Mouse (Mus musculus): ENCODE measurements at regions not wholly inside any gene's neighbourhood (a gene's known extent, or its start where the extent isn't known, plus 50 kb on each side); places are given as distances from the start of the nearest gene placed in this dataset.

DNA sequence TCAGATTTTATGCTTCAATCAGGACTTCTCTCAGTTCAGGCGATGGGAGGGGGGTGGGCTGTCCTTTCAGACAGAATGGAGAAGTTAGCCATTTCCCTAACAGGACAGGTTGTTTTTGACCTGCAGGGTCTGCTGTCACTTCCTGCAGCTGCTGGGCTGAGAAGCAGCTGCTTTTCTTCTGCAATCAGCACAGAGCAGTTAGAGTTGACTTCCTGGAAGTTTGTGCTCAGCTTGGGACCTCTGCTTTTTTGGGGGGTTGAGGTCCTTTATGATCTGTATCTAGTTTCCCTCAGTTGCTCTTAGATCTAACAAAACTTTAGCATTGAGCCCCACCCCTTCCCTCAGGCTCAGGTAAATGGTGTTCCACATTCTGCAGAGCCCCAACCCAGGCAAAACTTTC lies 656.5 kb downstream of the Tmem114 start:
- no peak for ATAC-seq (ENCODE audit: insufficient number of reproducible peaks, low FRiP score, low TSS enrichment, low read depth)
- Histone ChIP-seq H3K9me3 (replicated peaks) (no peaks in the 10 kb centered on the region), H3K4me3 (replicated peaks) (no peak overlapping the region), H3K36me3 (no peaks in the 10 kb centered on the region), H3K4me2 (replicated peaks) (no peak overlapping the region), H3K4me1 (no peaks in the 10 kb centered on the region), H3K27me3 (no peaks in the 10 kb centered on the region), H3K27ac (replicated peaks) (no peak overlapping the region), H3K9ac (no peak overlapping the region)
- WGBS: 44% methylated on average over 1 of the region's 1 CpGs

DNA sequence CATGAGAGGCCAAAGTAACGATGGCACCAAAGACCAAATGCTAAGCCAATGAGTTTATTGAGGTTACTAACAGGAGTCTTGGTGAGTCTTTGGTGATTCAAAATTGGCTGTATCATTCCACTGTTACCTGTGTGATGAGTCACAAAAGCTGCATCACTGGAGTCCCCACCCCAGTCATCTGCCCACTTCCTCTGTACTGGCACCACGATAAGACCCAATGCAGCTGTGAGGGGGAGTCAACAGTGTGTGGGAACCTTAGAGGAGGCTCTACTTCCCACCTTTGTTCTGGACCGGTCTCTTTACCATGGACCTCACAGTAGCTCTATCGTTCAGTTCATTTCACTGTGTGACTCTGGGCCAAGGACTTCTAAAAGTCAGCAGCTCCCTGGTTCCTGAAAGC lies 657.2 kb downstream of the Tmem114 start:
- Histone ChIP-seq H3K27me3 (no peaks in the 10 kb centered on the region), H3K4me3 (replicated peaks) (no peak overlapping the region), H3K36me3 (no peaks in the 10 kb centered on the region), H3K4me2 (replicated peaks) (no peak overlapping the region), H3K9me3 (replicated peaks) (no peaks in the 10 kb centered on the region), H3K4me1 (no peaks in the 10 kb centered on the region), H3K27ac (replicated peaks) (no peak overlapping the region), H3K9ac (no peak overlapping the region)
- 87% methylated on average over 4 of the region's 4 CpGs for WGBS
- no peak for ATAC-seq (ENCODE audit: insufficient number of reproducible peaks, low FRiP score, low TSS enrichment, low read depth)

DNA sequence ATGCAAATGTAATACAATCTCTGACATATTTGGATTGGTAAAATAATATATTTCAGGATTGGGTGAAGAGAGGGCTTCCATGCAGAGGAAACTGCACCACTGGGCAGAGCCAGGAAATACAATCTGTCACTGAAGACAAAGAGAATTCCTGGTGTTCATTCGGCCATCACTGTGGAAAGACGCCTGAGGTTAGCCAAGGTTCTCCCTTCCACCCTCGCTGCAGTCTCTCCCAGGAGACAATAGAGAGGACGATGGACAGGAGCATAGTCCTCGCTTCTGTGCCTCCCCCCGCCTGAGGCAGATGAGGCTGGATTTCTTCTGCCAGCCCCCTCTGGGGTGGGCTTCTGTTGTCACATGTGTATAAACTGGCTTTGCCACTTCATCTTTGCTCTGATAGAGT lies 660.6 kb downstream of the Tmem114 start:
- WGBS: 16% methylated on average over 6 of the region's 6 CpGs
- no peak overlapping the region for H3K9ac ChIP-seq
- ATAC-seq (ENCODE audit: insufficient number of reproducible peaks, low FRiP score, low TSS enrichment, low read depth): no peak

DNA sequence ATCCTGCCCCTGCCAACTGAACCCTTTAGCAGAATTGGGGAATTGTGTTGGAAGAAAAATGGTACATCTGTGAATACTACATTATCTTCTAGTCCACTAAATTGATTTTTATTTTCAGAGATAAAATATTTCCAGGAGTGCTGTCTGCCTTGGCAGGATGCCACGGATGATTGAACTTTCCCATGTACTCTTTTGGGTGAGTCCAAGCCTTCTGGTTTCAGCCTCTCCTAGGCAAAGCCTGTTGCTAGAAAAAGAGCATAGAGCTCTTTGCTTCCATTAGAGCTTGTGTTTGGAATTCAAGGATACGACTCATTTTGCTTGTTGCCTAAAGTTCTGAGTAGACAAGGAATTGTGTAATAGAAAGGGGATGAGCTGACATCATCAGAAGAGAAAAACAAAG lies 696.8 kb downstream of the Tmem114 start:
- Histone ChIP-seq H3K27ac (replicated peaks) (no peak overlapping the region), H3K36me3 (no peaks in the 10 kb centered on the region), H3K27me3 (no peaks in the 10 kb centered on the region), H3K4me1 (no peaks in the 10 kb centered on the region), H3K4me2 (replicated peaks) (no peak overlapping the region), H3K4me3 (replicated peaks) (no peak overlapping the region), H3K9me3 (replicated peaks) (no peaks in the 10 kb centered on the region), H3K9ac (no peak overlapping the region)
- 70% methylated on average over 2 of the region's 2 CpGs for WGBS
- ATAC-seq (ENCODE audit: insufficient number of reproducible peaks, low FRiP score, low TSS enrichment, low read depth): no peak

More for the DNA sequence above, 660.6 kb downstream of the Tmem114 start:
- H3K4me1 ChIP-seq: no peaks in the 10 kb centered on the region
- no peak overlapping the region for H3K4me2 ChIP-seq (replicated peaks)
- no peak overlapping the region for H3K4me3 ChIP-seq (replicated peaks)
- H3K9me3 ChIP-seq (replicated peaks): no peaks in the 10 kb centered on the region
- no peak overlapping the region for H3K27ac ChIP-seq (replicated peaks)
- no peaks in the 10 kb centered on the region for H3K27me3 ChIP-seq
- H3K36me3 ChIP-seq: no peaks in the 10 kb centered on the region

DNA sequence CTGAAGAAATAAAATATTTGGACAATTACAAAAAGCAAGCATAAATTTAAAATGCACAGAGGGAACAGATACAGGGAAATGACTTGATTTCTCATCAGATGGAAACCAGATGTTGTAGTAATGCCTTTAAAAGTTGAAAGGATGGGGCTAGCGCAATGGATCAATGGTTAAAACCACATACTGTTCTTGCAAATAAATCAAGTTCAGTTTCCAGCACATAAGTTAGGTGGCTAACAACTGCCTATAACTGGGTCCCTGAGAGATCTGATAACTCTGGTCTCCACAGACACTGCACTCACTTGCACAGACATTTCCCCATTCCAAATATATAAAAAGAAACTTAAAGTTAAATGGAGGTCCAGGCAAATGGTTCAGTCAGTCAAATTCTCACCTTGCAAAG lies 699.7 kb downstream of the Tmem114 start:
- H3K9me3 ChIP-seq (replicated peaks): no peaks in the 10 kb centered on the region
- WGBS: 51% methylated on average over 1 of the region's 1 CpGs
- no peak overlapping the region for H3K4me2 ChIP-seq (replicated peaks)
- H3K27me3 ChIP-seq: no peaks in the 10 kb centered on the region
- no peaks in the 10 kb centered on the region for H3K4me1 ChIP-seq
- no peak for ATAC-seq (ENCODE audit: insufficient number of reproducible peaks, low FRiP score, low TSS enrichment, low read depth)
- no peak overlapping the region for H3K9ac ChIP-seq
- no peak overlapping the region for H3K27ac ChIP-seq (replicated peaks)
- H3K36me3 ChIP-seq: no peaks in the 10 kb centered on the region
- no peak overlapping the region for H3K4me3 ChIP-seq (replicated peaks)

DNA sequence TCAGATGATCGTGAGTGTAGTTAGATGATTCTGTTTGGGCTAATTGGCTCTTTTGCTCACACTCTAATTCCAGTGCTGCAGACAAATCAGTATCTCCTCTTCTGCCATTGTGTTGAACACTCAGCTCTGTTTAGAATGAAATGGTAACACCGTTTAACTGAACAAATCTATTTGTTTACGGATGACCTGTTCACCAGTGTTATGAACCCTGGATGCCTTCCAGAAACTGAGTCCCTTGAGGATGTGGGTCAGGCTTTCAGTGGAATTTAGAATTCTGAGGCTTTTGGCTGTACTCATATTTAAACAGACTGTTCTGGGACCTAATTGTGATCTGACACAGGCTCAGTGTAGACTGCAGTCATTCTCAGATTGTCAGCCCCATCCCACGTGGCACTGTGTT lies 723.5 kb downstream of the Tmem114 start:
- no peaks in the 10 kb centered on the region for H3K9me3 ChIP-seq (replicated peaks)
- ATAC-seq (ENCODE audit: insufficient number of reproducible peaks, low FRiP score, low TSS enrichment, low read depth): no peak
- H3K9ac ChIP-seq: no peak overlapping the region
- no peak overlapping the region for H3K27ac ChIP-seq (replicated peaks)
- no peaks in the 10 kb centered on the region for H3K4me1 ChIP-seq
- no peak overlapping the region for H3K4me2 ChIP-seq (replicated peaks)
- no peaks in the 10 kb centered on the region for H3K27me3 ChIP-seq
- H3K4me3 ChIP-seq (replicated peaks): no peak overlapping the region
- no peaks in the 10 kb centered on the region for H3K36me3 ChIP-seq
- WGBS: 51% methylated on average over 4 of the region's 4 CpGs

DNA sequence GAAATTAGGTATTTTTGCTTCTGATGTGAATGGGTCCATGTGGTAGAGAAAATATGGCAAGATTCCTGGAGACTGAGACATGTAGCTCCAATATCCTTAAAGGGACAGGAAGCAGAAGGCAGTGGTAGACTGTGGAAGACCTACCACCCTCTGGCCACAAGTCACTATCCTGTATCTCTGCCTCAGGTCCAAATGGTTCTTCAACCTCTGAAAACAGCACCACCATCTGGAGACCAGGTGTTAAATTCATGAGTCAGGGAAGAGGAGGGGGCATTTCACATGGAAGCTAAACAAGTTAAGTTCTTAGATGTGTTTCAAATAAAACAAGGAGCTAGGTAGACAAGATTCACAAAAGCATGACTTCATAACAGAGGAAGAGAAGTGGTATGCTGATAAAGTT lies 739.5 kb downstream of the Tmem114 start:
- H3K27me3 ChIP-seq: no peaks in the 10 kb centered on the region
- H3K4me1 ChIP-seq: no peaks in the 10 kb centered on the region
- no peak for ATAC-seq (ENCODE audit: insufficient number of reproducible peaks, low FRiP score, low TSS enrichment, low read depth)
- no peak overlapping the region for H3K4me3 ChIP-seq (replicated peaks)
- no peaks in the 10 kb centered on the region for H3K9me3 ChIP-seq (replicated peaks)
- no peak overlapping the region for H3K9ac ChIP-seq
- H3K36me3 ChIP-seq: no peaks in the 10 kb centered on the region
- H3K4me2 ChIP-seq (replicated peaks): no peak overlapping the region
- H3K27ac ChIP-seq (replicated peaks): no peak overlapping the region

DNA sequence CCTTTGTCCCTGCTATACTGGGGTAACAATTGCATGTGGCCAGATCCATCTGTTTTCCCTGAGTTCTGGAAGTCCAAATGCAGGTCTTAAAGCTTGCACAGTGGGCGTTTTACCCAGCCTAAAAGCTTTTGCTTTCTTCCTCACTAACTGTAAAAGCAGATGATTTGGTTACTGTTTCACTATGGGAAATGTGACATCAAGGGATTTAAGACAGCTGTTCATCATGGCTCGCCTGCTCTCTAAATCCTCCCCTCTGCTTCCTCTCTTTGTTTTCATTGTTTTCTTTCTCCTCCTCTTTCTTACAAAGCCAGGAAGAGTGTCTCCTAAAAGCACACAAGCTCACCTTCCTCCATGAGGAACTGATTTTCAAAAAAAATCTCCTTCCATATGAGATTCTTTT lies 758.8 kb downstream of the Tmem114 start:
- H3K4me3 ChIP-seq (replicated peaks): no peak overlapping the region
- no peak overlapping the region for H3K9ac ChIP-seq
- H3K9me3 ChIP-seq (replicated peaks): no peaks in the 10 kb centered on the region
- H3K27ac ChIP-seq (replicated peaks): 0 out of 2 replicates have a peak overlapping the region, but pooled peaks have one; percentile 22
- H3K4me1 ChIP-seq: no peaks in the 10 kb centered on the region
- 24% methylated on average over 2 of the region's 2 CpGs for WGBS
- ATAC-seq (ENCODE audit: insufficient number of reproducible peaks, low FRiP score, low TSS enrichment, low read depth): no peak
- no peaks in the 10 kb centered on the region for H3K36me3 ChIP-seq
- H3K4me2 ChIP-seq (replicated peaks): no peak overlapping the region
- H3K27me3 ChIP-seq: no peaks in the 10 kb centered on the region

DNA sequence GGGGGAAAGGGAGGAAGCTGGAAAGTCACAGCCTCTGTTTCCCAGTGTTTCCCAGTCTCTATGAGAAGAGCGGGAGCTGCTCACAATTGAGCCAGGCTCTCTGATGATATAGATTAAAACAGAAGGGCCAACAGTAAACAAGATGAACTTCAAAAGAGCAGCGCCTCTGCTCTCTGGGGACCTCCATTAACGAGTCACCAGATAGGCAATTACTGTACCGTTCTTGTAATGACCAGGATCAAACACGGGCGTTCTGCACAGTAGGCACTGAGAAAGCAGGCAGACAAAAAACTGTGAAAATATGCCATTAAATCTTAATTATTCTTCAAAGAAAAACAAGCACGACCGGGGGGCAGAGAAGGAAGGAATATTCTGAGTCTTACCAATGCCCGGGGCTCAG lies 766.8 kb downstream of the Tmem114 start:
- H3K9ac ChIP-seq: no peak overlapping the region
- WGBS: 43% methylated on average over 9 of the region's 9 CpGs
- no peak for ATAC-seq (ENCODE audit: insufficient number of reproducible peaks, low FRiP score, low TSS enrichment, low read depth)

DNA sequence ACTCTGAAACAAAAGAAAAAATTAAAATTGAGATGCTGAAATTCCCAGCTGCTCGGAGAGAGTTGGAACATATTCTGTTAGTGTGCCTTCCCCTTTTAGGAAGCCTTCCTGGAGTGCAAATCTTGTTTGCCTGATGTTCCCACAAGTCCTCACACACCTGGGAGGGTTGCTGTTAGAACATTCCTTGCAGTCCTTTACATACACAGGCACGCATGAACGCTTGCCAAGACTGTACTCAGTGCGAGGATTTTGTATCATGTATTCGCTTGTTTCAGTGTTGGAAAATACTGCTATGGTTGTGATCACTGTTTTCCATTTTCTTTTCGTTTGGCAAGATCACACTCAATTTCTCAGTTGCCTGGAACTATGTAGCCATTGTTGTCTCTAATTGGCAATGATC lies 770.5 kb downstream of the Tmem114 start:
- 82% methylated on average over 6 of the region's 6 CpGs for WGBS
- no peak overlapping the region for H3K27ac ChIP-seq (replicated peaks)
- H3K4me2 ChIP-seq (replicated peaks): no peak overlapping the region
- no peaks in the 10 kb centered on the region for H3K9me3 ChIP-seq (replicated peaks)
- no peak for ATAC-seq (ENCODE audit: insufficient number of reproducible peaks, low FRiP score, low TSS enrichment, low read depth)
- no peaks in the 10 kb centered on the region for H3K4me1 ChIP-seq
- H3K9ac ChIP-seq: no peak overlapping the region
- H3K4me3 ChIP-seq (replicated peaks): no peak overlapping the region
- H3K27me3 ChIP-seq: no peaks in the 10 kb centered on the region
- no peaks in the 10 kb centered on the region for H3K36me3 ChIP-seq

More for the DNA sequence above, 766.8 kb downstream of the Tmem114 start:
- Histone ChIP-seq H3K27me3 (no peaks in the 10 kb centered on the region), H3K9me3 (replicated peaks) (no peaks in the 10 kb centered on the region), H3K36me3 (no peaks in the 10 kb centered on the region), H3K27ac (replicated peaks) (no peak overlapping the region), H3K4me1 (no peaks in the 10 kb centered on the region), H3K4me2 (replicated peaks) (no peak overlapping the region), H3K4me3 (replicated peaks) (no peak overlapping the region)

DNA sequence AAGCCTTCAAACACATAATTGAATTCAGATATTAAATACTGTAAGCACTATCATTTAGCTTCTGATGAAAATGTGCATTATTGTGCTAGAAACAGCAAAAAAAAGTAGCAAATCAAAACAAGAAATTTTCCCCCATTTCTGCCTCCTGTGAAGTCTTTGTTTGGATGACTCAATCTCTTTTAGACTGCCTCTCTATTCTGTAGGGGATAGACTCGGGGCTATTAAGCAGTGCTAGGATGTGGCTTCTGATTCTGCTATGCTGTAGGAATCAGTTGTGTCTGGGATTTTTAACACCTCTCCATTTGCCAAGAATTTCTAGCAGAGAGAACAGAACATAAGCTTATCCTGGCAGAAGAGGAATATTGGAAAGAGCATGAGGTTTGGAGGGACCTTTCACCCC lies 775.2 kb downstream of the Tmem114 start:
- WGBS: 38% methylated on average over 1 of the region's 1 CpGs
- ATAC-seq (ENCODE audit: insufficient number of reproducible peaks, low FRiP score, low TSS enrichment, low read depth): no peak
- Histone ChIP-seq H3K9ac (no peak overlapping the region), H3K27ac (replicated peaks) (no peak overlapping the region), H3K4me2 (replicated peaks) (no peak overlapping the region), H3K4me3 (replicated peaks) (no peak overlapping the region), H3K4me1 (no peaks in the 10 kb centered on the region), H3K27me3 (no peaks in the 10 kb centered on the region), H3K36me3 (no peaks in the 10 kb centered on the region), H3K9me3 (replicated peaks) (no peaks in the 10 kb centered on the region)

DNA sequence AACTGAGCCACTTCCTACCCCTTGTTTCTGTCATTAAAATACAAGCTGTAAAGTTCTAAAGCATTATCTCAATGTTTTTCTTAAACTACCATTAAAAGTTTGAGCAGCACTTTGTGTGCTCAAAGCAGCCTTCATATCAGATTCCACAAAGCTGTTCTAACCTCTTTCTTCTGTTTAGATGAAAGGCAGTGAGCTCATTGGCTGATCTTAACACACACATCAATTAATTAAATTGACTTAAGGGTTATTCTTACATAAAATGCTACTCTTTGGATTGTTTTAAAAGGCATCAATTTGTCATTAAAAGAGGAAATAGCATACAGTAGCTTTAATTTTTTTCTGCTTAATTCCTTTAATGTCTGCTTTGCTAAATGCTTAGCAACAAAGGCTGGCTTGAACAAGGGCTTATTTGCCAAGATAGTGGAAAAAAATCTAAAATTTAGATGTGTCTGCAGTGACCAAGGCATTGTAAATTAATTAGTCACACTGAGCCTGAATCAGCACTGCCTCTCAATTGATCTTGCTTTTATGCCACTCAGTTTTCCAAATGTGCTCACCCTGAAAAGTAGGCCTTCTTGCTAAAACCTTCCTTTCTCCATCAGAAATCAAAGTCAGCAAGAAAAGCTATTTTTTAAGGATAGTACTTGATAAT lies 777.5 kb downstream of the Tmem114 start:
- ATAC-seq (ENCODE audit: insufficient number of reproducible peaks, low FRiP score, low TSS enrichment, low read depth): no peak
- H3K27ac ChIP-seq (replicated peaks): no peak overlapping the region
- H3K36me3 ChIP-seq: no peaks in the 10 kb centered on the region
- H3K9me3 ChIP-seq (replicated peaks): no peaks in the 10 kb centered on the region
- H3K4me2 ChIP-seq (replicated peaks): no peak overlapping the region
- no peaks in the 10 kb centered on the region for H3K27me3 ChIP-seq
- no peak overlapping the region for H3K9ac ChIP-seq
- H3K4me3 ChIP-seq (replicated peaks): no peak overlapping the region
- no peaks in the 10 kb centered on the region for H3K4me1 ChIP-seq
